Mouse (Mus musculus): ENCODE measurements around the gene Zfp966.
"Not testable (repeated sequence)": the region's sequence is repeated elsewhere in the genome, so short reads cannot be mapped to it uniquely, and the experiment has no call there.

Gene Zfp966

DNA sequence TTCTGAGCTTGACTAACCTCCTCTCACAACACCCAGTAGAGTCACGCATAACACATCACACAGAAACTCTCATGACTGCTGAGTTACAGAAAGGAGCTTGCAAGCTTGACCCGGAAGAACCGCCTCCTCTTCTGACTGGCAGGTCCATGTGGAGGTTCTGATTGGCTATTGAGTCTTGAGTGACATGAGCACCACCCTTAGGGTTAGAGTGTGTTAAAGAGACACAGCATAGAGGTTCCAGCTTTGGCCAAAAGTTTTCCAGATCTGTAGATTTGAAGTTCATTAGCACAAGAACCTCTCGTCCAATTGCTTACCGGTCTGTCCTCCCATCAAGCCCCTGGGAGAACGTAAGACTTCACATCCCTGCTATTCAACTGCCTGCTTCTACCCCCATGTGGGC, at the start of gene Zfp966:
TSS of gene Zfp966 (minus strand) at position 101 of the 400 bp plus-strand sequence.
- not testable (repeated sequence) for DNase-seq (ENCODE audit: low spot score)

DNA sequence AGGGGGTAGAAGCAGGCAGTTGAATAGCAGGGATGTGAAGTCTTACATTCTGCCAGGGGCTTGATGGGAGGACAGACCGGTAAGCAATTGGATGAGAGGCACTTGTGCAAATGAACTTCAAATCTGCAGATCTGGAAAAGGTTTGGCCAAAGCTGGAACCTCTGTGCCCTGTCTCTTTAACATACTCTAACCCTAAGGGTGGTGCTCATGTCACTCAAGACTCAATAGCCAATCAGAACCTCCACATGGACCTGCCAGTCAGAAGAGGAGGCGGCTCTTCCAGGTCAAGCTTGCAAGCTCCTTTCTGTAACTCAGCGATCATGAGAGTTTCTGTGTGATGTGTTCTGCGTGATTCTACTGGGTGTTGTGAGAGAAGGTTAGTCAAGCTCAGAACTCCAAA, 34.1 kb upstream of the Zfp966 start, which contains the start of gene Gm2026:
TSS of gene Gm2026 (plus strand) at position 301 of the 400 bp plus-strand sequence.
- not testable (repeated sequence) for DNase-seq (ENCODE audit: low spot score)

DNA sequence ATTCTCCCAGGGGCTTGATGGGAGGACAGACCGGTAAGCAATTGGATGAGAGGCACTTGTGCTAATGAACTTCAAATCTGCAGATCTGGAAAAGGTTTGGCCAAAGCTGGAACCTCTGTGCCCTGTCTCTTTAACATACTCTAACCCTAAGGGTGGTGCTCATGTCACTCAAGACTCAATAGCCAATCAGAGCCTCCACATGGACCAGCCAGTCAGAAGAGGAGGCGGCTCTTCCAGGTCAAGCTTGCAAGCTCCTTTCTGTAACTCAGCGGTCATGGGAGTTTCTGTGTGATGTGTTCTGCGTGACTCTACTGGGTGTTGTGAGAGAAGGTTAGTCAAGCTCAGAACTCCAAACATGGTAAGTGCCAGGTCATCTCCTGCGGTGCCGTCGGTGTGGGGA, 61.9 kb downstream of the Zfp966 start, which contains the start of gene Gm6710:
TSS of gene Gm6710 (plus strand) at position 196 of the 400 bp plus-strand sequence.
- not testable (repeated sequence) for DNase-seq (ENCODE audit: low spot score)

Measured in c-Kit-positive CD71-positive TER-119-positive erythroid progenitor cells, embryonic 14.5 days (primary cell).